10 mouse cellular contexts compared by ENCODE assay signal in the genomic region with DNA sequence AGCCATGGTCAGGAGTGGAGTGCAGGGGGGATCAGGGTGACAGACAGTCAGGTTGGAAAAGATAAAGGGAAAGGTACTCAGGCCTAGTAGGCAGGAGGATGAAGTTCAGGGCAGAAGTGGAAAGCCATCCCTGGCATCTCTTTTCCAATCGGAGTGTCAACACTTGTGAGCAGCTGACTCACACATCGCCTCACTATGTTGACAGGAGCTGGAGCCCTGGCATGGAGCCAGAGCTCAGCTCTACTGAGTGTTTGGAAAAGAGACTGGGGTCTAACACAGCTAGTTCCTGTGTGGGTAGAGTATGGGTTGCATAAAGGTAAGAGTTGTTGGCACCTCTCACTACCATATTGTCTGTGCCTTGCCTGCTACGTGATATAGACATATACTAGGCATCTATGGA. TPM values are rescaled to one million over a fixed set of nuclear protein-coding genes. Genes with fewer than 3 reads are reported as not detected.
DNase-seq lines count a peak whose midpoint lies in the region; ATAC-seq and TF ChIP-seq lines count a peak whose summit lies in the region.
"Had no signal": no experiment of that assay in that cellular context is flagged by ENCODE, and none has a peak within 500 bp of the region (broad histone marks: within the 10 kb centered on the region; RNA-seq: fewer than 3 reads in every experiment).

No protein-coding gene starts in this region.

- 68% methylated on average over 3 of the region's 3 CpGs for WGBS in kidney, adult 2 months
- 21% methylated on average over 3 of the region's 3 CpGs for WGBS in heart, postnatal 0 days

- peak; percentile 13 for DNase-seq in adrenal gland, postnatal 10 days
- DNase-seq in adrenal gland, adult 8-10 months, result no peak
- DNase-seq in kidney, postnatal 10 days, result peak; percentile 47
- no peak for DNase-seq in kidney, adult 2 months
- DNase-seq in heart, postnatal 0 days (ENCODE audit: low spot score), result peak; percentile 79
- peak; percentile 31 for DNase-seq in lung, postnatal 36 days
- no peak for DNase-seq in embryo, embryonic 10 days (ENCODE audit: low spot score)
- DNase-seq in thymus, postnatal 0 days (ENCODE audit: low spot score), result no peak
- DNase-seq: liver; right cerebral cortex, postnatal 25 days had no signal

- no peak overlapping the region for H3K4me2 ChIP-seq in heart, postnatal 0 days (ENCODE audit: low read depth, low read length)

- no peaks in the 10 kb centered on the region for H3K36me3 ChIP-seq in kidney, adult 2 months (ENCODE audit: control insufficient read depth, insufficient read depth, low read length)
- H3K36me3 ChIP-seq in heart, postnatal 0 days (replicated peaks; ENCODE audit: control insufficient read depth, insufficient read depth, low read length), result no peaks in the 10 kb centered on the region

- TF ChIP-seq EP300 in heart, postnatal 0 days (IDR thresholded peaks at IDR 0.05; ENCODE audit: low read depth), result no peak

- peaks cover 12% of the 10 kb centered on the region for H3K4me1 ChIP-seq in kidney, adult 2 months (ENCODE audit: control insufficient read depth, insufficient read depth, low read length)
- H3K4me1 ChIP-seq in heart, postnatal 0 days (ENCODE audit: control insufficient read depth, insufficient read depth), result peaks cover 18% of the 10 kb centered on the region

- H3K9ac ChIP-seq in heart, postnatal 0 days (replicated peaks; ENCODE audit: low read depth, low read length), result no peak overlapping the region

- ATAC-seq in heart, postnatal 0 days (ENCODE audit: insufficient read depth, low read depth), result peak; percentile 88

- TF ChIP-seq POLR2A in kidney, adult 2 months (IDR thresholded peaks at IDR 0.05; ENCODE audit: low read depth, low read length), result no peak

- no peak for TF ChIP-seq CTCF in kidney, adult 2 months (conservative IDR thresholded peaks at IDR 0.05; ENCODE audit: insufficient read depth, insufficient read length, low read depth, low read length)
- TF ChIP-seq CTCF in heart, postnatal 0 days (IDR thresholded peaks at IDR 0.05; ENCODE audit: low read depth), result no peak

- H3K27me3 ChIP-seq in kidney, adult 2 months (replicated peaks; ENCODE audit: control insufficient read depth, insufficient read depth, low read length), result no peaks in the 10 kb centered on the region
- no peaks in the 10 kb centered on the region for H3K27me3 ChIP-seq in heart, postnatal 0 days (ENCODE audit: control insufficient read depth, insufficient read depth, low read length)

- no peak overlapping the region for H3K4me3 ChIP-seq in kidney, adult 2 months (ENCODE audit: insufficient read depth, low read depth, low read length)
- H3K4me3 ChIP-seq in heart, postnatal 0 days (ENCODE audit: low read depth, low read length), result no peak overlapping the region

- H3K27ac ChIP-seq in kidney, adult 2 months (ENCODE audit: insufficient read depth, low read depth, low read length), result no peak overlapping the region
- H3K27ac ChIP-seq in heart, postnatal 0 days (ENCODE audit: low read depth), result no peak overlapping the region

- no peaks in the 10 kb centered on the region for H3K9me3 ChIP-seq in heart, postnatal 0 days (replicated peaks; ENCODE audit: control insufficient read depth, low read length)

RNA-seq across cellular contexts. Expression of a gene that starts 38.4 kb away (rescaled TPM):
- total RNA-seq in adrenal gland, postnatal 10 days (2021), result 1 to 10 TPM; 4.6 to 7.7 TPM
- total RNA-seq in adrenal gland, adult 8-10 months (2022), result 1 to 10 TPM; 1.8 to 2.6 (median 1.9) TPM
- 3.7 and 4.7 TPM in 2 replicates for polyA plus RNA-seq in kidney, adult 2 months (2012; rRNA removed)
- 14.4 and 15.2 TPM in 2 replicates for total RNA-seq in heart, postnatal 0 days (2014; rRNA removed; ENCODE audit: low replicate concordance)
- 3.2 and 3.3 TPM in 2 replicates for polyA plus RNA-seq in heart, postnatal 0 days (2015; fragmentation: Nextera tagmentation; extraction: Ambion mirVana)
- 9.5 and 10.1 TPM in 2 replicates for polyA plus RNA-seq in thymus, postnatal 0 days (2015; fragmentation: Nextera tagmentation; extraction: Ambion mirVana)

Comparison
In these comparisons a context has a peak if more than half of its experiments do, and no peak if none do; other contexts are left out.
1. DNase-seq: peak in adrenal gland, postnatal 10 days (single experiment), kidney, postnatal 10 days (single experiment), heart, postnatal 0 days (single experiment) and lung, postnatal 36 days (single experiment); none in adrenal gland, adult 8-10 months (single experiment), kidney, adult 2 months (single experiment), embryo, embryonic 10 days (single experiment) and thymus, postnatal 0 days (single experiment).